Comparison of ENCODE assay signal across 8 mouse cellular contexts in the genomic region with DNA sequence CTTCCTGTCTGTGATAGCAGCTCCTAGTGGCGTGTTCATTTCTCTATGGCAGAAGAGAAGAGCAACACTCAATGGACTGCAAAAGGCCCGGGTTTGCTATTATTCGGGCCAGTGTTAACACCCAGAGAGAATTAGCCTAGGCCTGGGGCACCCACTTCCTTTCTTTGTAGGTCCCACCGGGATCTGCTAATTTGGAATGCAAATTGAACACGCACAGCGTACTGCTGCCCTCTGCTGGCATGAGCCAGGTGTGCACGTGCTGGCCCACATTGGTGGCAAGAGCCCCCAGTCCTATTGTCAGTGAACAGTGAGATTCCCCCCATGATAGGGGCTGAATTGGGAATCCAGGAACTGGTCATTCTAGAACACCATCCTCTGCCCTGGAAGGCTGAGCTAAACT.
DNase-seq lines count a peak whose midpoint lies in the region; ATAC-seq and TF ChIP-seq lines count a peak whose summit lies in the region.

No protein-coding gene starts in this region.

- H3K27ac ChIP-seq in forebrain, embryonic 12.5 days = no peak overlapping the region
- no peak overlapping the region for H3K27ac ChIP-seq in heart, postnatal 0 days (ENCODE audit: low read depth)
- no peak overlapping the region for H3K27ac ChIP-seq in liver, postnatal 0 days (ENCODE audit: low read depth)
- H3K27ac ChIP-seq in neural tube, embryonic 15.5 days (replicated peaks) = no peak overlapping the region

- TF ChIP-seq CTCF in C2C12 (IDR thresholded peaks at IDR 0.05; ENCODE audit: control insufficient read depth, insufficient read depth, insufficient read length) = peak; percentile 90
- peak; percentile 89 for TF ChIP-seq CTCF in heart, postnatal 0 days (IDR thresholded peaks at IDR 0.05; ENCODE audit: low read depth)
- peak; percentile 94 for TF ChIP-seq CTCF in liver, postnatal 0 days (IDR thresholded peaks at IDR 0.05; ENCODE audit: low read depth)

- 1% methylated on average over 7 of the region's 7 CpGs for WGBS in forebrain, embryonic 12.5 days
- WGBS in heart, postnatal 0 days = 2% methylated on average over 7 of the region's 7 CpGs
- 3% methylated on average over 7 of the region's 7 CpGs for WGBS in large intestine, adult 2 months
- WGBS in liver, postnatal 0 days (ENCODE audit: insufficient replicate concordance) = 2% methylated on average over 7 of the region's 7 CpGs
- WGBS in neural tube, embryonic 15.5 days = 2% methylated on average over 7 of the region's 7 CpGs

- peaks cover 4% of the 10 kb centered on the region for H3K36me3 ChIP-seq in C2C12 (ENCODE audit: control insufficient read depth, insufficient read depth)
- H3K36me3 ChIP-seq in forebrain, embryonic 12.5 days (replicated peaks) = no peaks in the 10 kb centered on the region
- H3K36me3 ChIP-seq in heart, postnatal 0 days (replicated peaks; ENCODE audit: control insufficient read depth, insufficient read depth, low read length) = no peaks in the 10 kb centered on the region
- H3K36me3 ChIP-seq in liver, postnatal 0 days (replicated peaks; ENCODE audit: insufficient read depth, low read length) = no peaks in the 10 kb centered on the region
- no peaks in the 10 kb centered on the region for H3K36me3 ChIP-seq in neural tube, embryonic 15.5 days

- no peak overlapping the region for H3K4me3 ChIP-seq in C2C12 (ENCODE audit: insufficient read depth, poor library complexity, severe bottlenecking)
- no peak overlapping the region for H3K4me3 ChIP-seq in forebrain, embryonic 12.5 days (replicated peaks)
- 0 out of 2 replicates have a peak overlapping the region, but pooled peaks have one; percentile 22 for H3K4me3 ChIP-seq in heart, postnatal 0 days (ENCODE audit: low read depth, low read length)
- H3K4me3 ChIP-seq in liver, postnatal 0 days (ENCODE audit: low read depth, low read length) = no peak overlapping the region
- H3K4me3 ChIP-seq in neural tube, embryonic 15.5 days (replicated peaks) = 0 out of 2 replicates have a peak overlapping the region, but pooled peaks have one; percentile 15

- 0 out of 2 replicates have a peak overlapping the region, but pooled peaks have one; percentile 27 for H3K4me2 ChIP-seq in forebrain, embryonic 12.5 days
- H3K4me2 ChIP-seq in heart, postnatal 0 days (ENCODE audit: low read depth, low read length) = peak overlapping the region; percentile 56
- H3K4me2 ChIP-seq in liver, postnatal 0 days (ENCODE audit: low read depth, low read length) = peak overlapping the region; percentile 55
- H3K4me2 ChIP-seq in neural tube, embryonic 15.5 days = peak overlapping the region; percentile 48

- DNase-seq in brain, adult 2 months (ENCODE audit: low read depth, low spot score) = peak; percentile 69
- peak; percentile 45 for DNase-seq in heart, postnatal 0 days (ENCODE audit: low spot score)
- DNase-seq in large intestine, adult 2 months (ENCODE audit: low read depth, low spot score) = peak; percentile 16
- DNase-seq in liver, postnatal 0 days = peak; percentile 84
- peak; percentile 88 for DNase-seq in testis, postnatal 10 days (ENCODE audit: low spot score)

- TF ChIP-seq EP300 in heart, postnatal 0 days (IDR thresholded peaks at IDR 0.05; ENCODE audit: low read depth) = no peak
- no peak for TF ChIP-seq EP300 in liver, postnatal 0 days (IDR thresholded peaks at IDR 0.05; ENCODE audit: low read depth)

- no peak overlapping the region for H3ac ChIP-seq in C2C12 (ENCODE audit: control insufficient read depth, insufficient read length, low read depth)

- no peaks in the 10 kb centered on the region for H3K79me3 ChIP-seq in C2C12 (ENCODE audit: low read depth)

- no peaks in the 10 kb centered on the region for H3K9me3 ChIP-seq in forebrain, embryonic 12.5 days
- no peaks in the 10 kb centered on the region for H3K9me3 ChIP-seq in heart, postnatal 0 days (replicated peaks; ENCODE audit: control insufficient read depth, low read length)
- H3K9me3 ChIP-seq in liver, postnatal 0 days (ENCODE audit: low read length) = no peaks in the 10 kb centered on the region
- H3K9me3 ChIP-seq in neural tube, embryonic 15.5 days (replicated peaks) = no peaks in the 10 kb centered on the region

- H3K4me1 ChIP-seq in forebrain, embryonic 12.5 days = peaks cover 6% of the 10 kb centered on the region; the same call in 1 of the 2 replicates
- H3K4me1 ChIP-seq in heart, postnatal 0 days (ENCODE audit: control insufficient read depth, insufficient read depth) = no peaks in the 10 kb centered on the region
- no peaks in the 10 kb centered on the region for H3K4me1 ChIP-seq in liver, postnatal 0 days (ENCODE audit: insufficient read depth)
- peaks cover 11% of the 10 kb centered on the region; the same call in 1 of the 2 replicates for H3K4me1 ChIP-seq in neural tube, embryonic 15.5 days

- H3K27me3 ChIP-seq in C2C12 (ENCODE audit: control insufficient read depth, insufficient read depth, insufficient read length) = no peaks in the 10 kb centered on the region
- peaks cover 29% of the 10 kb centered on the region for H3K27me3 ChIP-seq in forebrain, embryonic 12.5 days
- no peaks in the 10 kb centered on the region for H3K27me3 ChIP-seq in heart, postnatal 0 days (ENCODE audit: control insufficient read depth, insufficient read depth, low read length)
- no peaks in the 10 kb centered on the region for H3K27me3 ChIP-seq in liver, postnatal 0 days (ENCODE audit: insufficient read depth, low read length)
- H3K27me3 ChIP-seq in neural tube, embryonic 15.5 days (replicated peaks) = no peaks in the 10 kb centered on the region

- H3K79me2 ChIP-seq in C2C12 (ENCODE audit: control insufficient read depth, insufficient read depth) = no peaks in the 10 kb centered on the region

- ATAC-seq in forebrain, embryonic 12.5 days (ENCODE audit: low FRiP score) = peak; percentile 55
- ATAC-seq in heart, postnatal 0 days (ENCODE audit: insufficient read depth, low read depth) = no peak
- ATAC-seq in liver, postnatal 0 days = no peak
- ATAC-seq in neural tube, embryonic 15.5 days (ENCODE audit: low FRiP score) = peak; percentile 47; the same call in 1 of the 2 replicates

- H3K9ac ChIP-seq in forebrain, embryonic 12.5 days = no peak overlapping the region
- H3K9ac ChIP-seq in heart, postnatal 0 days (replicated peaks; ENCODE audit: low read depth, low read length) = no peak overlapping the region
- no peak overlapping the region for H3K9ac ChIP-seq in liver, postnatal 0 days (replicated peaks)
- no peak overlapping the region for H3K9ac ChIP-seq in neural tube, embryonic 15.5 days (replicated peaks)

TF ChIP-seq in C2C12, 6 proteins besides CTCF, POLR2A, EP300 and RAD21:
- TF ChIP-seq FOSL1 (IDR thresholded peaks at IDR 0.05; ENCODE audit: insufficient read depth, low read length, poor library complexity, severe bottlenecking) (no peak), MAX (IDR thresholded peaks at IDR 0.05) (peak; percentile 98), USF1 (IDR thresholded peaks at IDR 0.05; ENCODE audit: low read depth) (peak; percentile 53)
TF ChIP-seq in C2C12: peak in this region for 2.

Comparison
In these comparisons a context has a peak if more than half of its experiments do, and no peak if none do; other contexts are left out.
1. H3K4me3 ChIP-seq: peak in heart, postnatal 0 days (single experiment) and neural tube, embryonic 15.5 days (single experiment); none in C2C12 (single experiment), forebrain, embryonic 12.5 days (single experiment) and liver, postnatal 0 days (single experiment).
2. DNase-seq: peak in every context shown above with its lines; median percentile 88 in testis, postnatal 10 days; 84 in liver, postnatal 0 days; 69 in brain, adult 2 months; 45 in heart, postnatal 0 days; 16 in large intestine, adult 2 months.
3. ATAC-seq: peak in forebrain, embryonic 12.5 days (single experiment) and neural tube, embryonic 15.5 days (single experiment); none in heart, postnatal 0 days (single experiment) and liver, postnatal 0 days (single experiment).
4. Peak in every context shown above with its lines, with median percentiles within 50 percentile points of each other: CTCF ChIP-seq and H3K4me2 ChIP-seq.